Mouse (Mus musculus) B cell, adult 2 months (primary cell): ENCODE data around the gene Cntn5.

Experiments used
- DNase-seq, 2 experiments: peaks; one replicate each; pipeline ENCODE4 v3.0.0; 2022

Cntn5 gene

DNA sequence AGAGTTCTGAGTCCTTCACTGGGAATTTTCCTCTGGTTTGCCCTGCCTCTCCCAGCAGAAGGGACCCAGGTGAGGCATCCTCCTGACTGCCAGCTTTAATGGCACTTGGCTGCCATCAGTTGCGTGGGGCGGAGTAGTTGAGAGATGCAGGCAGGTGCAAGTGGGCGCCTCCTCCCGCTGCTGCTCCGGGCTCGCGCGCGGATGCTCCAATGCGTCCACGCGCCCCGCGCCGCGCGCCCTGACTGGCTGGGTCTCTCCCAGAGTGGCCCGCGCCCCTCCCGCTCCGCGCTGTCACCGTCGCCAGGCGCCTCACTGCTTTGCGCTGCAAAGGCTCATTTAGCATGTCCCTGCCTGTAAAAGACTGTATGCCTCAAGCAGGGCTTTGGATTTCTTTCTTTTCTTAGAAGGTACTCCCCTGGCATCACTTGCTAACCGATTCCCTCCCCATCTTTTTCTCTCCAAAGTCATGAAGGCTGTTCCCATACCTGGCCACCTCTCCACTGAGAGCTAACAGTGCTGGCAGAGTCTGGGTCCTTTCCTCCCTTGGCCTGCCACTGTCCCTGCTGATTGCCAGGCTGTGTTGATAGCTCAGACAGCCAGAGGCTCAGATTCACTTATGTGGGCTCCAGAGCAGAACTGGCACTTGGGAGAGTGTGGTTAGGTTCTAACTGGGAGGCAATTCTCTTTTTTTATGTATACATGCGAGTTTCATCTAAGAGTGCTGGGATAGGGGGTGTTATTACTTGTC lies at the start of gene Cntn5:
Gene Cntn5, minus strand, starts transcription at position 160 of the 748 bp plus-strand sequence.
- DNase-seq, result no peak

DNA sequence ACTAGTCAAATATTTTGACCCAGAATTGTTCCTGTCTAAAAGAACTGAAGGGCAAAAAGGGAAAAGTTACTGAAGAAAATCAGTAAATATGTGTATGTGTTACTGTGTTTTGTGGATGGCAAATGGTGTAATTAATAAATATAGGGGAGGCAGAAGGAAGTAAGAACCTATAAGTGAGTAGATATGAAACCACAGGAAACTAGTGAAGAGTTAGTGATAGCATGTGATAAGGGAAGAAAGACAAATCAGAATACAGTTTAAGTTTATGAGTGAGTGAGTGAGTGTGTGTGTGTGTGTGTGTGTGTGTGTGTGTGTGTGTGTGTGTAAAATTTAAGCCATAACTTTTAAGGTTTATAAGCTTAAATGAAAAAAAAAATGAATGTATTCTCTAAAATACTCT lies 45.9 kb upstream of the Cntn5 start:
- no peak for DNase-seq

DNA sequence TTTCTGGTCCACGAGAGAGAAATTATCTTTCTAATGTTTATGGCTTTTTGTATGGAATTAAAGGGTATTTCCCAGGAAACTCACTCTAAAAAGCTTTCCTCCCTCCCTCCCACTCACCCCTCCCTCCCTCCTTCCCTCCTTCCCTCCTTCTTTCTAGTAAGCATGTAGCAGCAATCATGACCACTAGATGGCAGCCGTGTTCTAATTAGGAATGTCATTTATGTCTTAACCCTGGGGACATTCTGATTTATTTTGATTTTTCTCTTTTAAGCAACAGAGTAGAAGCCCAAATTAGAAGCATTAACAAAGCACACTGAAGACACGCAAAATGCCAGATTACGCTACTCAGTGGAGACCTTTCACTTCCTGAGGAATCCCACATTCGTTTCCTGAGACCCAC lies 5.0 kb upstream of the Cntn5 start:
- DNase-seq, result peak; percentile 22 to 28

DNA sequence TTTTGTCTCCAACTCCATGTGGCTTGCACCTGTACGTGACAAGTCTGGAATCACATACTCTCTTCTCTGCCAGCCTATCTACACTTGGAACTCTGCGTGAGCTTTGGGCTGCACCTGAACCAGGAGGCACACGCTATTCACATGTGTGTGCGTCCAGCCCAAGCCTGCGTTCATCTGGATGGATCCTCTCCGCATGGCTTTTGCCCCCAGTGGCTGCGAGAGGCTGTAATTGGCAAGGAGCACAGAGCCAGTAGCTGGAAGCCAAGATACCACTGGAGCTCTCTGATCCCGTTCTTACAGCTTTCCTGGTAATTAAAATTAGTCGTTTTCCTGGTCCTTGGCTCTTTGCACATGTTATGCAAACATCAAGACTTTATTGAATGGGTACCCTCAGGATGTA lies 1.1 kb upstream of the Cntn5 start:
- no peak for DNase-seq

DNA sequence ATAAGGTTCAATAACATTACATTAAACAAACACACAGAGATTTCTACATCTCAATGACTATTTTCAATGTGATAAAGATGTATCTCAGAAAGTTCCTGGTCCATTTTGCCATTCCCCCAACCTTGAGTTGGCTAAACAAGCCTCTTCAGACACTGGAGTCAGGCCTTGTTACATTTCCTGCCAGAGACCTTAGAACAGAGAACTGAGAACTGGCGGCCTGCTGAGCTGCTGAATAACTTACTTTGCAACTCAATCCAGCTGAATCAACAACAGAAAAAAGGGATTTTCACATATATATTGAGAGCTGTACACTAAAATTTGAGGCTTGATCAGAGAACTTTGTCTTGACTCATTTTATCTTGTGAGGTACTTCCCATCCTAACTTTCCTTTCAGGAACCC lies 24.8 kb downstream of the Cntn5 start:
- no peak for DNase-seq

GRCm38 (mm10) chr9:10873881-10874280 lies 30.7 kb downstream of the Cntn5 start:
- no peak for DNase-seq

DNA sequence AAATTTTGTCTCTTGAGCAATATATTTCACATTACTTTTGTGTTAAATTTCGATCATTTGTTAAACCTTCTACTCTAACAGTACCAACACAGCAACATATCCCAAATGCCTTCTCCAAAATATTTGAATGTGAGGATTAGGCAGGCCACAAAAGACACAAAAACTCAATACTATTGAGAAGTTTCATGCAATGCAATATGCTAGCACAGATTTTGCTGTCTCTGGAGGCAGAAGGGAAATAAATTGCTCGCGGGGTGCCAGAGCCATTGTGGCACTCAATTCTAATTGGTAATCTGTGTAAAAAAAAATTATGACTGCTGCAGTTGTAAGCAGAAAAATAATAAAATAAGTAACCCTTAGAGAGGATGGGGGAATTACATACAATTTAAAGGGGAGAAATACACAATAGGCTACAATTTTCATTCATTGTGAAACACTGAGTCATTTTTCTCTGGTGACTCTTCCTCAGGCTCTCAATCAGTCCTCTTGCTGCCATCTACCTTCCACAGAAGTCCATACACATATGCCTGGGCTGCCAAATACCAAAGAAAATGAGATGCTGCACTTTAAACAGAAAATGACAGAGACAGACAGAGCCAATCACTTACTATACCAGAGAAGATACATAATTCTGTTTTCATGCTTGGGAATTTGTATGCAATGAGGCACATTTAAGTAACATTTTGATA lies 48.2 kb downstream of the Cntn5 start:
- no peak for DNase-seq

DNA sequence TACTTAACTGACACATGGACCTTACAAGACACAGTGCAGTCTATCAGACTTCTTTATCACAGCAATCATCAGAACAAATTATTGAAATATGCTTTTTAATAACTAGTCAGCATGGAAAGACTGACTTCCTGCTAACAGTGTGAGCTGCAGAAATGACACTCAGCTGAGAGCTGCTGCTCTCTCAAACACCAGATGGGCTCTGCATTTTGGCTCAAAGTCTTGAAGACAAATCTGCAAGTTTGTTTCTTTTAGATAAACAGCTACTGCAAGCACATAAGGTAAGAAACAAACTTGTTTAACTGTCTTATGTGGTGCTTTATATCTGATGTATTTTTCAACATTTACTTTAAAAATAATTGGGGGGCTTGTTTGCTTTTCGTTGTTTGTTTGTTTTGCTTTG lies 87.9 kb downstream of the Cntn5 start:
- no peak for DNase-seq

- no peak for DNase-seq
Measured at GRCm38 (mm10) chr9:10797158-10797557, 107.4 kb downstream of the Cntn5 start.

GRCm38 (mm10) chr9:10795102-10795501 lies 109.5 kb downstream of the Cntn5 start:
- DNase-seq, result no peak

DNA sequence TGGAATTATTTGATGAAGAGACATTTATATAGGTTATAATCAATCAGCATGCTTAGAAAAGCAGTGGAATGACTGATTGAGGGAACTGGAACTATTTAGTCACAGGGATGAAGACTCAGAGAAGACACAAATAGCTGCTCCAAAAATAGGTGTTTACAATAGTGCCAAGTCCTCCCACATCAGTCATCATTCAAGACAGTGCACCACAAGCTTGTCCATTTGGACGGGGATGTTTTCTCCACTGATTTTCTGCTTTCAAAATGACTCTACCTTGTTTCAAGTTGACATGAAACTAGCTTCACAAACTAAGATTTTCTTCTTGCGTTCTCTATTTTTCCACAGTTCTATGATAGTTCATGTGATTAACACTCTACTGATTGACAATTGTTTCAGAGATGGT lies 172.7 kb downstream of the Cntn5 start:
- DNase-seq, result no peak

DNA sequence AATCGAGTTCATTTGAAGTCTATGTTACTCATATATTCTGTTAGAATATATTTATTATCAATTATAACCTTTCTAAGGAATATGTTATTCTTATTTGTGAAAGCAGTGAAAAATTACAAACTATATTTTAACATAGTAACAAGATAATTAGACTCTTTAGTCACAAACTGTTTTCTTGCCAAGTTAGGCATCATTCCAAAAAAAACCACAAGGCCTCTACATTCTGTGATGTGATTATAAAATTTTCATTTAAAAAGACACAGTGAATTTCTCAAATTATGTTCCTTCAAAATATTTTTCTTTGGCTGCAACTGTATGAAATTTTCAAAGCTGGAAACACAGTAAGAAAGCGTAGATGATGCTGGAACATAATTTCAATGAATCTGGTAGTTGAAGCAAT lies 180.4 kb downstream of the Cntn5 start:
- DNase-seq, result no peak

GRCm38 (mm10) chr9:10722121-10722520 lies 182.5 kb downstream of the Cntn5 start:
- DNase-seq, result no peak

DNA sequence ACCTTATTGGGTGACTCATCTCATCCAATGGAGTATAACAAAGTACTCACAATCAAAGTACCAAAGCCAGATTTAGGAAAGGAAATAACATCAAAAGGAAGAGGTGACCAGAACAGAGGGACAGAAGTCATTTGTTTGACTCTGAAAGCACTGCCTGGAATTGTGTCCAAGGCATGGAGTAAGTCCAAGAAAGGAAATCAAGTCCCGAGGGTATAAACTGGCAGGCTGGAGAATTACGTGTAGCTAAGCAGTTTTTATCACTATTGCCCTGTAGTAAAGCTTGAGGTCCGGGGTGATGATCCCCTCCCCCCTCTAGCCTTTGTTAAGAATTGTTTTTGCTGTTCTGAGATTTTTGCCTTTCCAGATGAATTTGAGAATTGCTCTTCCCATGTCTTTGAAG lies 185.6 kb downstream of the Cntn5 start:
- no peak for DNase-seq

GRCm38 (mm10) chr9:10713641-10714040 lies 190.9 kb downstream of the Cntn5 start:
- DNase-seq, result no peak

DNA sequence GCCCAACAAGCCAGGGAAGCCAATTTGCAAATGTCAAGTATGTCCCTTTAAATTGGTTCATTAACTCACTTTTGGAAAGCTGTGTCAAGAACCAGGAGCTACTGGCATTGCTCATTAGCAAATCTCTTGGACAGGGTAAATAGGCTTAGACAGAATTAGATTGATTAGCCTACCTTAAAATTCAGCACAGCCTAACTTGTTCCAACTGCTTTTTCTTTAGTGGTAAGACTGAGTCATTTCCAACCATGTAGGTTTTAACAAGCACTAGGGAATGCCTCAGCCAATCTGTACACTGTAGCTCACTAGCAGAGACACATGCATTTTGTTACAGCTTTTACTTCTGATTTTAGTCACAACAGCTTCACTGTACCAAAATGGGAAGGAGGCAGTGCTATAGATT lies 222.9 kb downstream of the Cntn5 start:
- DNase-seq, result no peak

DNA sequence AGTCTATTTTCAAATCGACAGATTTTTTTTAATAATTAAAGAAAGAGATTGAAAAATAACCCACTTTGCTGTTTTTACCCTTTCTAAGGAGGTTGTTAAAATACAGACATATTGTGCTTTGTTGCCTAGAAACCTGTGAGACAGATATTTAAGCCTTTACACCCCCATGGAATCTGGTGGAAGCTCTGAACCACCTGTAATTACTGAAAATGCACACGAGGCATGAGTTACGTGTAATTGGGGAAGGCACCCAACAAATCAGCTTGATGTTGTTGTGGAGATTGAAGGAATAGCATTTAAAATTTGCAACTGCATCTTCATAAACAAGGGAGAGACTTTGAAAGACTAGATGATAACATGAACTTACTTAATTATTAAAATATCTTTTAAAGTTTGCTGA lies 223.4 kb downstream of the Cntn5 start:
- DNase-seq, result no peak

DNA sequence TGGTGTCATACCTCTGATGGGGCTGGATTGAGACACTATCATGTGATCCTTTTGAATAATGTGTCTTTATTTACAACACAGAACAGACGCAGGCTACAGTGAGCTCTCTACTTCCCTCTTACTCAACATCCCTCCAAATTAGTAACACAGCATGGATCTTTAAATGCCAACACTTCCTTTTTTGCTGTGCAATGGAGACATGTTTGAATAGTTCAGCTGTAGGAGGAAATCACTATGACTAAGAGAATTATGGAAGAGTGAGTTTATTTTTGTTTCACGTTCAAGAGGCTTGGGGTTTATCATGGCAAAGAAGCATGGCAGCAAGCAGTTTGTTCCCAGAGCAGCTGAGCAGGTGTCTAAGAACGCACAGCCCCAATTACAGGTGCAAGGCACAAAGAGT lies 235.9 kb downstream of the Cntn5 start:
- DNase-seq, result no peak

- no peak for DNase-seq
Measured at GRCm38 (mm10) chr9:10667438-10667837, 237.1 kb downstream of the Cntn5 start.

- DNase-seq, result no peak
Measured at GRCm38 (mm10) chr9:10665756-10666155, 238.8 kb downstream of the Cntn5 start.

DNA sequence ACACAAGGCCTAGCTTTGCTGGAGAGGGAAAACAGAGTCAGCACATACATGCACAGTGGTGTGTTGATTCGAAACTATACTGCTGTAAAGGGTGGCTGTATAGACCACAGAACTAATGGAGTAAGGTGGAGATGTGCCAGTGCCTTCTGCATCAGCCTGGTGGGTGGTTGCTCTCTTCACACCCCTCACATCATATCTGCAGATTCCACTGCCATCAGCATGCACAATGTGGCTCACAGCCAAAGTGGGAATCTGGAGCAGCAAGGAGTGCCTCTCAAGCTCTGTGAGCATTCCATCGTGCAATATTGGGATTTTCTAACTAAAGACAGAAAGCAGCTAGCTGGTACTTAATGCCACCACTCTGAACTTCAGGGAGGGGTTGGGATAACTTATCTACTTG lies 241.5 kb downstream of the Cntn5 start:
- DNase-seq, result no peak

DNA sequence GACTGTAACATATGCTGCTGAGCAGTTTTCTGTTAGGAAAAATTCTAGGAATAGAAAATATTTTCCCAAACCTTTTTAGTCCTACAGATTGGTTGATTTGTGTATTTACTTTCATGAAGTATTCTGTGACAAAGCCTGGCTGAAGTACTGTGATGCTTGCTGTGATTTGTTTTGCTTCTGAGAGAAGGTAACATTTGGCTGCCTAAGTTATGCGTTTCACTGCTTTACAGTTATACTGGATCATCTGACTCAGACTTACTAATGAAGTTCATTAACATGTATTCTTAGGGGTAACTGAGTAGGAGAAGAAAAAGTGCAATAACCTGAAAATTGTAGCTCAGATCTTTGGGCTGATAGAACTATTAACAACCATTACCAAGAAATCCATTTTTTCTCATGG lies 245.1 kb downstream of the Cntn5 start:
- DNase-seq, result no peak

DNA sequence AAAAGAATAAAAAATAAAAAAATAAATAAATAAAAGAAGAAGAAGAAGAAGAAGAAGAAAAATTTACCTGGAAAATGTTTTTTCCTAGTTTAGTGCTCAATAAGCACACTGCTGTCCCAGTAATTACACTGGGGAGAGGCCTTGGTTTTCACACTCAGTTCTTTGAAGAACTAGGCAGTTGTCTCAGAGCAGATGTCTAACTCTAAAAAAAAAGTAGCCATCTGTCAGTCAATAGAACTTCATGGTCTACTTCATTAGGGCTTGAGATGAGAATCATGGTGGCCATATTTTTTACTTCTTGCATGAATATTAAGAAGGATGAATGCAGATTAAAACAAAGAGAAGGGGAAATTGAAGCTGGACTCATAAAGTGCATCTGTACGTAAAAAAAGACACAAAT lies 246.5 kb downstream of the Cntn5 start:
- no peak for DNase-seq

DNA sequence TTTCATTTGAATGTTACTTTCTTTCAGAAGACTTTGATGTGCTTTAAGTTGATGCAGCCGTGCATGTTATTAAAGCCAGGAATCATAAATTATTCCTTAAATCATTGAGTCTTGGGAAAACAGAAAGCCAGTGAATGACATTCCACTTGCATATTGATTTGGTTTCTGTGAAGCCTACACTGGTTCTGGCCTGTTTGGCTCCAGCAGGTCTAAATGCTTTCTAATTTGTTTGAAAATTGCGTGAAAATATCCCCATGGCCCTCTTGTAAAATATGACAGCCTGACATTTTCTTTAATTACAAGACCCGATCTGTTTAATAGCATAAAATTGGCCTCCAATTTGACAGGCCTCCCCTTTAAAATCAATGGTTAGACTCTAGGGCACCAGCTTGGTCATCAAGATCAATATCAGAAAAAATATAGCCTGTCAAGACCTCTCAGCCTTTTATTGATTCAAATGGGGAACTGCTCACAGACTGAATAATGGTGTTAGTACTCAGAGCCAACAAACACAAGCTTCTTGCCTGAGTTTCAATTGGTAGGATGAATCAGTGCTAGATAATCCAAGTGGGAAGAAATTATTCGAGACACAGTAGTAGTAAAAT lies 247.3 kb downstream of the Cntn5 start:
- no peak for DNase-seq
